Mouse (Mus musculus) C2C12 (cell line): ENCODE results near the gene Fads6.

ENCODE experiments used
- CEBPB ChIP-seq: IDR thresholded peaks from one replicate; pipeline ENCODE4 v1.6.1; 2011; ENCODE audit warnings: low read depth, mild to moderate bottlenecking, control low read depth, moderate library complexity
- CTCF ChIP-seq: IDR thresholded peaks from one replicate; pipeline ENCODE4 v1.5.1; 2011; ENCODE audit not compliant: control insufficient read depth, insufficient read depth, insufficient read length
- USF1 ChIP-seq: IDR thresholded peaks from one replicate; pipeline ENCODE4 v1.6.1; 2011; ENCODE audit warnings: low read depth, mild to moderate bottlenecking, control low read depth, moderate library complexity

- TF ChIP-seq CEBPB: no peak
- no peak for TF ChIP-seq CTCF
- TF ChIP-seq USF1: no peak
Measured at GRCm38 (mm10) chr11:115275954-115276353, 21.5 kb downstream of the Fads6 start.
